Mouse (Mus musculus): Measurements from ENCODE around the gene Skp1a.

Gene Skp1a

DNA sequence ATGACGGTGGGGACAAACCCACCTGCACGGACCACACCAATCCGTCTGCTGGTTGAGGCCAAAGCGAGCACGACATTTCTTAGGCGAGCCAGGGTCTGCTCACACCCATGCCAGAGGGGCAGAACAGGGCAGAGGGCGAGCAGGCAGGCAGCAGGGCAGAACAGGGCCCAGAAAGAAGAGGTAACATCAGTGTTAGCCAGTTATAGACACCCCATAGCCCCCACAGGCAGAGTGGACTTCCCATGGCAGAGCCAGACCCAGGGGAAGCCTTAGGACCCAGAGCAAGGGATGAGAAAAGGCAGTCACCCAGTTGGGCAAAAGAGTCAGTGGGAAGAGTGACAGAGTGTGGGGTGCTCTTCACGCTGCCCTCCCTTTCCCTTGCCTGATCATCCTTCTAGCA is 23.3 kb downstream of the Skp1a start:
- DNase-seq: peak; percentile 31

DNA sequence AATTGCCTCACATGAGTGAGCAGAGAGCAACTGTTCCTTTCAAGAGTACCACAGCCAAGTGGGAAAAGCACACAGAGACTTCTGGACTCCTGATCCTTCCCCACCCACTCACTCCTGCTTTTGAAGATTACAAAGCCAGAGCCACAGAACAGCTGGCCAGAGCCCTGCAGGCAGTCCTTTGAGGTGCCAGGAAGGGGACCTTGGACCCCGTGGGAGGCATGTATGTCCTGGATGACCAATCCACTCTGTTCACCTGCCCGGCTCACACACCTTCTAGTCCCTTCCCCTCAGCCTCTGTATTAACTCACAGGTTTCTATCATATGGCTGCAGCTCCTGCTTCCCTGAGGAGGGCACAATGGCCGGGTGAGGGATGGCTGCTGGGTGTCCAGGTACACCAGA is 25.6 kb downstream of the Skp1a start:
- peak; percentile 14 for DNase-seq

DNA sequence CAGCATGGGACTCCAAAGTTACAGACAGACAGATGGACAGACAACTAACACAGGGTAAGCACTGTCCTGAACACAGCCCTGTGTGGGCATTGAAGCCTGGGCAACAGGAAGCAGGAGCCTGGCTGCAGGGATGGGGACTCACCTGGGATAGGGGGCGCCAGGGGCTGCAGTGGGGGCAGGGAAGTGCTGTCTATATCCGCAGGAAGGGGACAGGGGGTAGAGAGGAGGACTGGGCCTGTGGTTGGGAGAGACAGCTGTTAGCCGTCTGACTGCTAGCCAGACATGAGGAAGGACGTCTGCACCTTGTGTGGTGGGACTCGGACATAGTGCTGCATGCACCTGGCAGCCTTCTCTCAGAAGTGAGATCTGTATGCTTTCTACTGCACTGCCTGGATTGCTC is 26.9 kb downstream of the Skp1a start:
- DNase-seq: peak; percentile 49

- DNase-seq: no peak
Measured at GRCm38 (mm10) chr11:52260878-52261277, 29.1 kb downstream of the Skp1a start.

DNA sequence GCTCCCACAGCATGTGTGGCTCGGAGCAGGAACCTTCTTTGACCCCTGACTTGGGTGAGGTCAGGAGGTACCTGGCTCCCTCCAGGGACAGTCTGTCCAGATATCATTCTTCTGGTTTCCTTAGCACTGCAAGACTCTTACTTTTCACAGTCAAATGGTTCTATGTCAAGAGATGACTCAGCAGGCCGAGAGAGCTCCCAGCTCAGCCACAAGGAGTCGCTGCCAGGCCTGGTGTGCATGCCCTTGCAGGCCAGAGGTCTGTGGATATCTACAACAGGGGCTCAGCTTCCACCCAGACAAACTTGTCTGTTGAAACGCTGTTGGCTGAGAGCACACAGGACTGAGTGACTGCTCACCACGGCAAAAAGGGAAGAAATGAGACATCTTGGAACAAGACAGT is 30.1 kb downstream of the Skp1a start:
- DNase-seq: peak; percentile 71

GRCm38 (mm10) chr11:52262338-52262737 is 30.5 kb downstream of the Skp1a start:
- no peak for DNase-seq

- DNase-seq: peak; percentile 35
Measured at GRCm38 (mm10) chr11:52264871-52265270, 33.1 kb downstream of the Skp1a start.

DNA sequence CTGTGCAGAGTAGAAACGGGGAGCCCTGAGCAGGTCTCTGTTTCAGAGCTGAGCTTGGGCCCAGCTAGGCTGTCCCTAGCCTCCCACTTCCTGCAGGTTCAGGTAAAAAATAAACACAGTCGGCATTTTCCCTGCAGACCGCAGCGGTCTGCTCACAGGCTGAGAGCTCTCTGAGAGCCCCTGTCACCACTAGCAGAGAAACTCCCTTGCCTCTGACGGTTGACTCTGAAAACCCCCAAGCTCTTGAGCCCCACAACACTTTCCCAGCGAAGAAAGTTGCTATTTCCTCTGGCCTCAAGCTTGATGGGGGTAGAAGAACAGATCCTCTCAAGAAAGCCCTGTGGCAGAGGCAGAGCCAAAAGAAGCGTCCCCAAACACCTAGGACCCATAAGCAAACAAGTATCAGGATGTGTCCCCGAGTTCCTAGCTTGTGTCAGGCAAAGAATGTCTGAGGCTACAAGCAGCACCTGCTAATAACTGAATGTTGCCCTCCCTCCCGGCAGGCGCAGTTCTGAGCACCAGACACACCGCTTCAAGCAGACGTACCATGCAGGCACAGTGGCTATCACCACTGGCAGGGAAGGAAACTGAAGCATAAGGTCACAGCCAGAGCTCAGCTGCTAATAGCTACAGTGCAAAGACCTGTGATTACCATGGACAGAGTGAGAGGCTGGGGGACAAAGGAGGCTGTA is 34.0 kb downstream of the Skp1a start:
- peak; percentile 71 for DNase-seq

GRCm38 (mm10) chr11:52267271-52267670 is 35.5 kb downstream of the Skp1a start:
- DNase-seq: peak; percentile 40

DNA sequence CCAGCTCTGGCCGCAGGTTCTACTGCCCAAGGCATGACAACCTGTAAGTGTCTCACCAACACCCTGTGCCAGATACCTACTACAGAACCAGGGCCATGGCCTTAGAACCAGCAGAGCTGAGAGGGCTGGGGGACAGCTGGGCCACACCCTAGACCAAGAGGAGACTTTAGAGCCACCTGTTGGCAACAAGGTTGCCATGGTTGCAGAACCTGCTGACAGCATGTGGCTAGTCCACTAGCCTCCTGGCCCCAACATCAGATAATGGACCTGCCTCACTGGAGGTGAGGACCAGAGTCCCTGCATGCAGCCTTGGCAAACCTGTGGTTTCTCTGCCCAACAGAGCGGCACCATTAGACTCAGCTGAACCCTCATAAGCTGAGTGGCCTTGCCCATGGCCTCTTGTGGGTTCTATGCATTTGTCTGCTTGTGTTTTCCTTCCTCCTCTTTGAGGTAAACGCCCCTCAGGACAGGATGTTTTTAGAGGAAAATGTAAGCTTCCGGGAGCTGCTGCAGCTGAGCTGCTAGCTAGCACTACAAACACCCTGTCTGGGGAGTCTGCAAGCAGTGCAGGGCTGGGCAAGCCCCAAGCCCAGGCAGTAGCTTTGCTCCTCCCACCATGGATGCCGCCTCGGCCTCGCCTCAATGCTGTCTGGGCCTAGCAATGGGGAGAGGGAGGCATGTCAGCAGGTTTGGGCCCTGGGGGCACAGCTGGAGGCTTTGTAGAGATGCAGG is 36.5 kb downstream of the Skp1a start:
- peak; percentile 87 for DNase-seq

- DNase-seq: peak; percentile 19
Measured at GRCm38 (mm10) chr11:52269841-52270240, 38.0 kb downstream of the Skp1a start.

- no peak for DNase-seq
Measured at GRCm38 (mm10) chr11:52271765-52272495, 40.1 kb downstream of the Skp1a start.

DNA sequence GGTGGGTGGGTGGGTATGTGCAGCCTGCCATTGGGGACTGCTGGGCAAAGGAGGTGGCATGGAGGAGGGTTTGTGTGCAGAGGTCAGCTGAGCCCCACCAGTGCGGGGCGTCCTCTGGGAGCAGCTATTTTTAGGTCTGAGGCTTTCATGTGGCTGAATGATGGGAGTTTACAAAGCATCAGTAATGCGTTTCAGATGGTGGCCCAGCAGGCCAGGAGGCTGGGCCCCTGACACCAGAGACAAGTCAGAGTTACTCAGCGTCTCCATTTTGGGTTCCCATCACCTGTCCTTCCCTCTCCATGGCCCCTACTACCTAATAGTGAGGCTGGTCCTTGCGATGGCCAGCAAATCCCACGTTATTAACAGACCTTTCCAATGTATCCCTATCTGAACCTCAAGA is 40.8 kb downstream of the Skp1a start:
- DNase-seq: no peak

- peak; percentile 62 for DNase-seq
Measured at GRCm38 (mm10) chr11:52273183-52273941, 41.6 kb downstream of the Skp1a start.

DNA sequence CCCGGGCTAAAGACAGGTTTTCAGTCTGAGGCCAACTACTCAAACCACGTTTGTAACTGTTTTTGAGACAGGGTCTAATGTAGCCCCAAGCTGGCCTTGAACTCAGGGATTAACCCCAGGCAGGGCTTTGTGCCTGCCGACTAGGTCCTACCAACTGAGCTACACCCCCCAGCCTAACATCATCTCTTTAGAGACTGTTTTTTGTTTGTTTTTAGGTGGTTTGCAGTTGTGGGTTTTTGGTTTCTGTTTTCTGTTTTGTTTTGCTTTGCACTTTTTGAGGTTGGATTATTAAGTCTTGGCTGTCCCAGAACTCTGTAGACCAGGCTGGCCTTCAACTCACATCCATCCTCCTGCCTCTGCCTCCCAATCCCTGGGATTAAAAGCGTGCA is 42.1 kb downstream of the Skp1a start:
- no peak for DNase-seq

GRCm38 (mm10) chr11:52274456-52275112 is 42.8 kb downstream of the Skp1a start:
- peak; percentile 82 for DNase-seq

- peak; percentile 86 for DNase-seq
Measured at GRCm38 (mm10) chr11:52275366-52275765, 43.6 kb downstream of the Skp1a start.

DNA sequence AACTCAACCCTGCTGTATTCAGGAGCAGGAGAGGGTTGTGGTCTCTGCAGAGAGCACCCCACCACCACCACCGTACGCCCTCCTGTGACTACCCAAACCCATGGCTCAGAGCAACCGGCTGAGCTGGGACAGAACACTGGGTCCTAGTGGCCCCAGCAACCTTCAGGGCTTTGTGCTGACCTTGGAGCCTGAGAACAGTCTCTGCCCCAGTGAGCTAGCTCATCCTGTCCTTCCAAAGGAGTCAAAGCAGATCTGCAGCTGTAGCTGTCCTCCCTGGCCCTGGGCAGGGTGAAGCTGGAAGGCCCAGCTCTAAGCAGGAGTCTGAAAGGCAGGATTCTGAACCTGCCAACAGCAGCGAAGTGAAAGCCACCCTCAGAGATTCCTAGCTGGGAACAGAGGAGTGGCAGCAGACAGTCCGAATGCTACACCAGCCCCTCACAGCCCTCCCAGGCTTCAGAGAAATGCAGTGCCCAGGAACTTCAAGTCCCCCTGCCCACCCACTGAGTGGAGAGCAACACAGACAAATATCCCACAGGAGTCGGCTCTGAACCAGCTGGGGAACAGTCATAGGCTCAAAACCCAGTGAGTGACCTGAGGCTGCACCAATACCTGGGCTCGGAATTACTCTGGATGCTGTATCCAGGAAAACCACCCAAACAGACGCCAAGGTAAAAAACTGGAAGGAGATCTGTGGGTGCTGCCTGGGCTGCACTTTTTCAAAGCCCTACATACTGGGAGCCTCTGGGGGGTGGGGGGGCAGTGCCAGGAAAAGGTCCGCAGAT is 44.2 kb downstream of the Skp1a start:
- DNase-seq: no peak

DNA sequence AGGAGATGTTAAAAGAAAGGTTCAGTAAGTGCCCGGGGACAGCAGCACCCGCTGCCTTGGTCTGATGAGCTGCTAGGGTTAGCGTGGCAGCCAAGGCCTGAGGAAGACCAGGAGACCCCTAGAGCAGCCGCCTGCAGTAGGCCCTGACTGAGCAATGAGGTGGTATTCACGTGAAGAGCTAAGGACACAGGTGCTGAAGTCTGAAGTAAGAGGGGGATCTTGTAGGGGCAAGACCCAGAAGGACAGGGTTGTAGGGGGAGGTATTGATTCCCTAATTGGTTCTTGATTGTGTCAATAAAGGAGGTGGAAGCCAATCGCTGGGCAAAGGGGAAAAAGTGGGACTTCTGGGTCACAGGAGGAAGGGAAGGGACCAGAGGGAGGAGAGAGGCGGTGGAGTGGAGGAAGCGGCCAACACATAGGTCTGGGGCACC is 45.2 kb downstream of the Skp1a start:
- peak; percentile 68 for DNase-seq

- DNase-seq: peak; percentile 62
Measured at GRCm38 (mm10) chr11:52277433-52278150, 45.8 kb downstream of the Skp1a start.

DNA sequence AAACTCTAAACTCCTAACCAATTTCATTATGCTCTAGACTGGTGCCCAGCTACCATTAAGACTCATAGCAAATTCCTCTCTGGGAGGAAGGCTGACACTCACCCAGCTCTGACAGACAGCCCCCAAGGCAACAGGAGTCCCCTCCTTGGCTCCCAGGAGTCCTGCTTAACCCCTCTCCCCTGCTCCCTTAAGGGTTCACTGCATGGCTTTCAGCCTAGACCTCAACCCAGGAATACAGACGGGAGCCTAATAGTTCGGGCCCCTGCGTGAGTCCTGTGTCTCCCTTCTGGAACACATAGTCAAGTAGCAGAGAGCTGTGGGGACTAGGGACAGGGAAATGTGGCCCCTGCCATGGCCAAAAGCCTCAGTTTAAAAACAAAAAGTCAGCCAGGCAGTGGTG is 46.4 kb downstream of the Skp1a start:
- peak; percentile 65 for DNase-seq
